In the genomic region with DNA sequence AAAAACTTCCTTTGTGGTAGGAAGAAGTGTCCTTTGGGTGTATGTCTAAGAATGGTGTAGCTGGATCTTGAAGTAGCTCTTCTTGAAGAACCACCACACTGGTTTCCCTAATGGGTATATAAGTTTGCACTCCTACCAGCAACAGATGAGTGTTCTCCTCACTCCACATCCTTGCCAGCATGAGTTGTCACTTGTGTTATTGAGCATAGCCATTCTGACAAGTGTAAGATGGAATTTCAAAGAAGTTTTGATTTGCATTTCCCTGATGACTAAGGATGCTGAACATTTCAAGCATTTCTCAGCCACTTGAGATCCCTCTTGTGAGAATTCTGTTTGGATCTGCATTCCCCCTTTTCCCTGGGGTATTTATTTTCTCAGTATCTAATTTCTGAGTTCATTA, we compare ENCODE assay signal across 16 mouse cellular contexts.
"Had no signal": no experiment of that assay in that cellular context is flagged by ENCODE, and none has a peak within 500 bp of the region (broad histone marks: within the 10 kb centered on the region; RNA-seq: fewer than 3 reads in every experiment).

No protein-coding gene starts in this region.

- H3K4me3 ChIP-seq: kidney, embryonic 15.5 days; limb, embryonic 10.5 days; limb, embryonic 13.5 days; liver, embryonic 12.5 days; liver, embryonic 15.5 days had no signal

- H3K4me1 ChIP-seq: kidney, embryonic 15.5 days; limb, embryonic 10.5 days; limb, embryonic 13.5 days; liver, embryonic 12.5 days; liver, embryonic 15.5 days had no signal

- DNase-seq: kidney, adult 11 months; kidney, adult 8-10 months; kidney, postnatal 10 days; kidney, postnatal 36 days; liver; midbrain, embryonic 14.5 days; right cerebral cortex, adult 18-20 months; right cerebral cortex, postnatal 14 days; right cerebral cortex, postnatal 4 days; thymus, adult 2 months; thymus, postnatal 25 days had no signal
